Mouse (Mus musculus): Measurements from ENCODE around the gene Nme8.

Gene Nme8

GRCm38 (mm10) chr13:19640203-19640851 is 57.3 kb downstream of the Nme8 start:
- DNase-seq, result peak; percentile 40

- no peak for DNase-seq
Observed at GRCm38 (mm10) chr13:19636131-19636530, 61.5 kb downstream of the Nme8 start.

GRCm38 (mm10) chr13:19630768-19631709 is 66.6 kb downstream of the Nme8 start:
- no peak for DNase-seq

- no peak for DNase-seq
Observed at GRCm38 (mm10) chr13:19626473-19626872, 71.1 kb downstream of the Nme8 start.

GRCm38 (mm10) chr13:19624632-19625320 is 72.8 kb downstream of the Nme8 start:
- DNase-seq, result no peak

GRCm38 (mm10) chr13:19623228-19623905 is 74.2 kb downstream of the Nme8 start:
- no peak for DNase-seq

- peak; percentile 44 for DNase-seq
Observed at GRCm38 (mm10) chr13:19622573-19623227, 74.9 kb downstream of the Nme8 start, which contains the start of gene Sfrp4. TSS of gene Sfrp4 (plus strand) at chr13:19623104.

GRCm38 (mm10) chr13:19619216-19619927 is 78.2 kb downstream of the Nme8 start, which contains the start of gene Epdr1:
TSS of gene Epdr1 (minus strand) at chr13:19619927.
- peak; percentile 84 for DNase-seq

- DNase-seq, result peak; percentile 66
Observed at GRCm38 (mm10) chr13:19618841-19619215, 78.8 kb downstream of the Nme8 start.

GRCm38 (mm10) chr13:19618081-19618480 is 79.5 kb downstream of the Nme8 start:
- peak; percentile 64 for DNase-seq

- DNase-seq, result no peak
Observed at GRCm38 (mm10) chr13:19614311-19614710, 83.3 kb downstream of the Nme8 start.

- no peak for DNase-seq
Observed at GRCm38 (mm10) chr13:19613426-19613825, 84.2 kb downstream of the Nme8 start.

GRCm38 (mm10) chr13:19612963-19613362 is 84.6 kb downstream of the Nme8 start:
- no peak for DNase-seq

GRCm38 (mm10) chr13:19612348-19612747 is 85.2 kb downstream of the Nme8 start:
- no peak for DNase-seq

GRCm38 (mm10) chr13:19608120-19608519 is 89.5 kb downstream of the Nme8 start:
- no peak for DNase-seq

GRCm38 (mm10) chr13:19604916-19605315 is 92.7 kb downstream of the Nme8 start:
- DNase-seq, result no peak

GRCm38 (mm10) chr13:19603719-19604118 is 93.9 kb downstream of the Nme8 start:
- DNase-seq, result no peak

- DNase-seq, result no peak
Observed at GRCm38 (mm10) chr13:19602531-19602930, 95.1 kb downstream of the Nme8 start.

GRCm38 (mm10) chr13:19599242-19599641 is 98.4 kb downstream of the Nme8 start:
- no peak for DNase-seq

GRCm38 (mm10) chr13:19595141-19595540 is 102.5 kb downstream of the Nme8 start:
- DNase-seq, result peak; percentile 40
